Mouse (Mus musculus) neural tube, embryonic 15.5 days (tissue): ENCODE measurements around the gene Dcaf5. TPM values are rescaled to one million over a fixed set of nuclear protein-coding genes. Genes with fewer than 3 reads are reported as not detected.

Source experiments
- ATAC-seq: fragments of 200-750 bp; cut with Nextera tagmentation; 2 replicates; pipeline ENCODE4 v1.8.0; 2017; ENCODE audit warnings: mild to moderate bottlenecking, moderate TSS enrichment, moderate library complexity; ENCODE audit not compliant: low FRiP score
- H3K27ac ChIP-seq: fragments of 300-500 bp; sonication (generic); replicated peaks from 2 replicates; pipeline ENCODE4 v1.5.1; 2015; ENCODE audit warnings: mild to moderate bottlenecking, inconsistent platforms
- H3K27me3 ChIP-seq: fragments of 300-500 bp; sonication (generic); replicated peaks from 2 replicates; pipeline ENCODE4 v1.6.1; 2015; ENCODE audit warnings: inconsistent platforms
- H3K36me3 ChIP-seq: fragments of 300-500 bp; sonication (generic); 2 replicates; pipeline ENCODE4 v1.6.1; 2015; ENCODE audit warnings: inconsistent platforms
- H3K4me1 ChIP-seq: fragments of 300-500 bp; sonication (generic); 2 replicates; pipeline ENCODE4 v1.6.1; 2015; ENCODE audit warnings: inconsistent platforms
- H3K4me2 ChIP-seq: fragments of 300-500 bp; sonication (generic); 2 replicates; pipeline ENCODE4 v1.6.1; 2015; ENCODE audit warnings: inconsistent platforms, mild to moderate bottlenecking, moderate library complexity
- H3K4me3 ChIP-seq: fragments of 300-500 bp; sonication (generic); replicated peaks from 2 replicates; pipeline ENCODE4 v1.5.1; 2015; ENCODE audit warnings: mild to moderate bottlenecking, inconsistent platforms
- H3K9ac ChIP-seq: fragments of 300-500 bp; sonication (generic); replicated peaks from 2 replicates; pipeline ENCODE4 v1.6.1; 2015; ENCODE audit warnings: mild to moderate bottlenecking, inconsistent platforms
- H3K9me3 ChIP-seq: fragments of 300-500 bp; sonication (generic); replicated peaks from 2 replicates; pipeline ENCODE4 v1.6.1; 2016; ENCODE audit warnings: inconsistent platforms
- WGBS: fragments of 180-500 bp; shearing (Covaris S2); methylation state at CpG from one replicate; pipeline ENCODE4 v1.1.7; 2015; ENCODE audit warnings: mixed read lengths; 5-methylcytosine and 5-hydroxymethylcytosine counted together
- microRNA-seq: library from miRNA; unstranded; fragments of <30 nt; microRNA quantifications from one replicate; pipeline ENCODE4, GENCODE M21; 2017
- polyA plus RNA-seq: library from polyadenylated mRNA; unstranded; fragments of >200 nt; fragmentation: Nextera tagmentation; extraction: Ambion mirVana; gene quantifications from 2 replicates; pipeline ENCODE4 v1.2.1, GENCODE M21; 2015

Dcaf5 gene
- polyA plus RNA-seq, 1 experiment from 2014 or later = 20.6 TPM

DNA sequence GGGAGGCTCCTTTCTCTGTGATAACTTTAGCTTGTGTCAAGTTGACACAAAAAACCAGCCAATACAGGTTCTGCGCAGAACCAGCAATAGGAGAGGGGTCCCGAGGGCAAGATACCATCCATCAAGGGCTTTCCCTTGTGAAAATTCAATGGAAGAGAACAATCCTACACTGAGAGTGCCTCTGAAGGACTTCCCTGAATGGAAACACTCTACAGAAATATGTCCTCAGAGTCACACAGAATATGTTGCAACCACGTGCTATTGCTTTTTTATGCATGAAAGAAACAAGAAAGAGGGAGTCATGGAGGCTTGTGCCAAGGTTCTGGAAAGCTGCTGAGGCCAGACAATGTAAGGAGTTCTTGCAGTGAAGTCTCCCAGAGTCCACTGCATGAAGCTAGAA, 131.9 kb downstream of the Dcaf5 start:
- no peaks in the 10 kb centered on the region for H3K4me1 ChIP-seq
- H3K4me2 ChIP-seq = no peak overlapping the region
- no peak overlapping the region for H3K4me3 ChIP-seq
- H3K9ac ChIP-seq = no peak overlapping the region
- H3K9me3 ChIP-seq = no peaks in the 10 kb centered on the region
- ATAC-seq = no peak
- H3K36me3 ChIP-seq = no peaks in the 10 kb centered on the region
- H3K27me3 ChIP-seq = no peaks in the 10 kb centered on the region
- 92% methylated on average over 3 of the region's 3 CpGs for WGBS
- H3K27ac ChIP-seq = no peak overlapping the region

DNA sequence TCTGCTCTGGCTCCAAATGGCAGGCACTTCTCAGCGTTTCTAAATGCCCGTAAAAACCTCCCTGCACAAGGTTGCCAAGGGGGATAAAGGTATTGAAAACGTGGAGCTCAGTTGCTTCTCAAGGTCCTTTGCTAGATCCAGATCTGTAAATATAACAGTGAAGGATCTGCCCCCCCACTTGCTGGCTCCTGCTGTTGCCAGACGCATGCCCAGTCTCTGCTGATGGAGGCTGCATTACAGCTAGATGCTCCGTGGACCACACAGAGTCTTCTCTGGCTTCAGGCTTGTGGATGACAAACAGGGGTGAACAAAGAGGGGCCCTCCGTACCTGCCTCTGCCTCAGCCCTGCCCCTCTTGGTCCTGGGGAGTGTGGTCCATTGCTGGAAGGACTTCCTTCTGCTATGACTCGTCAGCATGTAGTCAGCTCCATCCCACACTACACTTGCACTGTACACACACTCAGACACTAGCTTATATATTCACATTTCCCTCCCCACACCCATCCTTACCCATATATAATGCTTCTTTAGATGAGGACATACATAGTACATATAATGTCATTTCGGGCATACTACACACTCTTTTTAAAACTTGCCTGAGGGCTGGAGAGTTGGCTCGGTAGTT, 135.5 kb downstream of the Dcaf5 start:
- no peaks in the 10 kb centered on the region for H3K9me3 ChIP-seq
- H3K36me3 ChIP-seq = no peaks in the 10 kb centered on the region
- H3K27me3 ChIP-seq = no peaks in the 10 kb centered on the region
- ATAC-seq = no peak
- no peak overlapping the region for H3K4me3 ChIP-seq
- WGBS = 79% methylated on average over 9 of the region's 9 CpGs
- H3K27ac ChIP-seq = no peak overlapping the region
- no peak overlapping the region for H3K4me2 ChIP-seq
- no peaks in the 10 kb centered on the region for H3K4me1 ChIP-seq
- no peak overlapping the region for H3K9ac ChIP-seq

GRCm38 (mm10) chr12:80298714-80299113, 137.7 kb downstream of the Dcaf5 start:
- WGBS = 81% methylated on average over 6 of the region's 6 CpGs
- H3K36me3 ChIP-seq = no peaks in the 10 kb centered on the region
- H3K4me1 ChIP-seq = no peaks in the 10 kb centered on the region
- no peak overlapping the region for H3K4me2 ChIP-seq
- no peak overlapping the region for H3K9ac ChIP-seq
- no peaks in the 10 kb centered on the region for H3K27me3 ChIP-seq
- H3K9me3 ChIP-seq = no peaks in the 10 kb centered on the region
- no peak overlapping the region for H3K4me3 ChIP-seq
- no peak overlapping the region for H3K27ac ChIP-seq
- ATAC-seq = no peak

DNA sequence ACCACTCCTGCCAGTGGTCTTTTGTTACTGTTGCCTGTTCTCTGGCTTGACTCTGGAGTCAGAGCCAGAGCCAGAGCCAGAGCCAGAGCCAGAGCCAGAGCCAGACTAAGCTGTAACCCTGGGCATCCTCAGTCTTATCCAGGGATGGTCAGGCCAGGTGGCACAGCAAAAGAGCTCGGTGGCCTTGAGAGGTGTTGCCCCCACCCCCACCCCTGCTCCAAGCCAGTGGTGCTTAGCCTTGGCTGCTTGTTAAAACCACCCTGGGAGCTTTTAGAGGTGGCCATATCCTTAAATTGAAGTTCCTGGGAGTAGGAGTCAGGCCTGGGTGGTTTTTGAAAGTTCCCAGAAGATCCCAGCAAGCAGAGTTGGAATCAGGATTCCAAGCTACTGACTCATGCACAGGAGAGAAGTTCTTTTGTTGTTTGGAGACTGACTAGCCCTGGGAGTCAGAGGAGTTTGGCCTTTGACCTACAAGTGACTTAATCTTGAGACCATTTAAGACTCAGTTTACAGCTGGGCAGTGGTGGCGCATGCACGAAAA, 144.4 kb downstream of the Dcaf5 start:
- H3K9me3 ChIP-seq = no peaks in the 10 kb centered on the region
- H3K36me3 ChIP-seq = no peaks in the 10 kb centered on the region
- 79% methylated on average over 3 of the region's 3 CpGs for WGBS
- H3K4me2 ChIP-seq = no peak overlapping the region
- H3K27ac ChIP-seq = no peak overlapping the region
- no peaks in the 10 kb centered on the region for H3K27me3 ChIP-seq
- H3K4me1 ChIP-seq = no peaks in the 10 kb centered on the region
- H3K9ac ChIP-seq = no peak overlapping the region
- H3K4me3 ChIP-seq = no peak overlapping the region
- no peak for ATAC-seq

DNA sequence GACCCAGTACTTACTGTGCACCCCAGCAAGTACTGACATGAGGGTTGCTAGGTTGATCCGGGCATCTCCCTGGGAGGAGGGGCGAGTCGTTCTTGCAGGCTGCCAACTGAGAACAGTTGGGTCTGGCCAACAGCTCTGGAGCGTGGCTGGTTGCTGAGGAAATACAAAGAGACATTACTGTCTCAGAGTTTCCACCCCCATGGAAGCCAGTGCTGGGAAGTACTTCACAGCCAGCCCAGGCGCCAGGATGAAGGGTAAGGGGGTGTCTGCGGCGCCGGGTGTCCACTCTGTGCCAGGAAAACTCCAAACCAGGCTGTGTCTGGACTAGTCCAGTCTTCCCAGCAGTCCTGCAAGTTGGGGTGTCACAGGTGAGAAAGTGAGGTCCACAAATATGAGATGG, 145.4 kb downstream of the Dcaf5 start:
- H3K36me3 ChIP-seq = no peaks in the 10 kb centered on the region
- no peaks in the 10 kb centered on the region for H3K27me3 ChIP-seq
- no peak overlapping the region for H3K27ac ChIP-seq
- no peak overlapping the region for H3K4me2 ChIP-seq
- H3K9ac ChIP-seq = no peak overlapping the region
- no peak for ATAC-seq
- 86% methylated on average over 8 of the region's 8 CpGs for WGBS
- H3K4me3 ChIP-seq = no peak overlapping the region
- no peaks in the 10 kb centered on the region for H3K4me1 ChIP-seq
- no peaks in the 10 kb centered on the region for H3K9me3 ChIP-seq

DNA sequence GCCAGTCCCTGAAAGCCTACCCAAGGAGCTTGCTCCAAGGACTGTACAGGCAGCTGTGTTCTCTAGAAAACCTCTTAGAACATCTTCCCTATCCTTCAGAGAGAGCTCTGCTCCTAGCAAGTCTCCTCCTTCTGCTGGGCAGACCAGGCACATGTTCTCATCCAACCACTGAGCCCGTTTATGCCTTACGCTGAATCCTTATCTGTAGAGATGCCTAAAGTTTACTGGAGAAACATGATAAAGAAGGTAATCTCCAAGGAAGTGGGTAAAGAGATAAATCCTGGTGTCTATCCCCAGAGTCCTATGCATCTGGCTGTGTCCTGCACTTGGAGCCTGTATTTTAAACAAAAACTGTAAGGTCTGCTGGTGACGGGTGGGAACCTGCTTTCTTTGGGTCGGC, 145.9 kb downstream of the Dcaf5 start:
- H3K36me3 ChIP-seq = no peaks in the 10 kb centered on the region
- no peaks in the 10 kb centered on the region for H3K4me1 ChIP-seq
- no peak for ATAC-seq
- H3K4me2 ChIP-seq = no peak overlapping the region
- no peaks in the 10 kb centered on the region for H3K9me3 ChIP-seq
- H3K4me3 ChIP-seq = no peak overlapping the region
- WGBS = 89% methylated on average over 4 of the region's 4 CpGs
- H3K9ac ChIP-seq = no peak overlapping the region
- H3K27me3 ChIP-seq = no peaks in the 10 kb centered on the region
- H3K27ac ChIP-seq = no peak overlapping the region

DNA sequence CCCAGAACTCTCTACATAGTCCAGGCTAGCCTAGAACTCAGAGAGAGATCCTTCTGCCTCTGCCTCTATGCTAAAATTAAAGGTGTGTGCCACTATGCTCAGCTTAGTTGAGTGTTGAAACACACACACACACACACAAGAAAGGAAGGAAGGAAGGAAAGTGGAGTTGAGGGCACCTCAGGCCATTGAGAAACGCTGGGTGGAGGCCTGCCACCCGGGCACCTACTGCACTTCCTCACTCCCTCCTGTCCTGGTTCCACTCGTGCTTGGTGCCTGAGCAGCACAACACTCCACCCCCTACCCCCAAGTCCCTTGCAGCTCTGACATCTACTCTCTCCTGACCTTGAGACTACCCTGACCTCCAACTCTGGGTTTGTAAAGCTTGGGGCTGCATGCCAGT, 146.7 kb downstream of the Dcaf5 start:
- Histone ChIP-seq H3K4me1 (no peaks in the 10 kb centered on the region), H3K27me3 (no peaks in the 10 kb centered on the region), H3K4me2 (no peak overlapping the region), H3K9me3 (no peaks in the 10 kb centered on the region), H3K36me3 (no peaks in the 10 kb centered on the region), H3K4me3 (no peak overlapping the region), H3K9ac (no peak overlapping the region), H3K27ac (no peak overlapping the region)
- 72% methylated on average over 3 of the region's 3 CpGs for WGBS
- ATAC-seq = no peak

DNA sequence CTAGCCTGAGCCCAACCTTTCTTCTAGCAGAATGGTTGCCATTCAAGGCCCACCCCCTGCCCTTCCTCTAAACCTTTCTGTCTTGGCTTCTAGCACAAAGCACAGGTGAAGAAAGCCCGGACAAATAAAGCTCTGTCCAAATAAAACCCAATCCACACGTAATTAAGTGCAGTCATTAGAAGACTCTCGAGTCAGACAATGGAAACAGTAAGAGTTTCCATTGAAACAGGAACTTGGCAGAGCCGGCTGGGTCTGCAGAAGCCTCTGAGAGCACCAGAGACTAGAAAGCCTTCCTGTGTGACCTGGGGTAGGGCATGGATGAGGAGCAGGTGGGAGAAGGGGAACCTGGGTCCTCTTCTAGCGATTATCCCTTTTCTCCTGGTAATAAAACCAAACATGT, 150.5 kb downstream of the Dcaf5 start:
- Histone ChIP-seq H3K9ac (no peak overlapping the region), H3K4me3 (no peak overlapping the region), H3K27me3 (no peaks in the 10 kb centered on the region), H3K9me3 (no peaks in the 10 kb centered on the region), H3K36me3 (no peaks in the 10 kb centered on the region), H3K27ac (no peak overlapping the region), H3K4me1 (no peaks in the 10 kb centered on the region; the same call in 1 of the 2 replicates), H3K4me2 (no peak overlapping the region)
- ATAC-seq = no peak
- 54% methylated on average over 5 of the region's 5 CpGs for WGBS

Small RNA genes lying within 50 kb of the gene (microRNA-seq; reads per million reads assigned to microRNA genes)
- gene Mir1843a = 60.8 reads per million, percentile 45 among the genes with 10 or more reads in this experiment

Other genes with a start within 250 kb of the Dcaf5 start
- 8.0 and 19.7 TPM in 2 replicates for gene Actn1, start 176.2 kb downstream of the Dcaf5 start, polyA plus RNA-seq
- gene Exd2, start 26.5 kb upstream of the Dcaf5 start, polyA plus RNA-seq = 43.4 and 50.1 TPM in 2 replicates
- 32.9 and 35.0 TPM in 2 replicates for gene Galnt16, start 81.7 kb upstream of the Dcaf5 start, polyA plus RNA-seq
- 22.6 and 25.5 TPM in 2 replicates for gene Slc39a9, start 207.3 kb upstream of the Dcaf5 start, polyA plus RNA-seq
- gene Erh, start 207.7 kb upstream of the Dcaf5 start, polyA plus RNA-seq = 258 and 270 TPM in 2 replicates